Mouse (Mus musculus): Measurements from ENCODE around the gene Krtap2-4. TPM values are rescaled to one million over a fixed set of nuclear protein-coding genes. Genes with fewer than 3 reads are reported as not detected.
"Not testable (repeated sequence)": the region's sequence is repeated elsewhere in the genome, so short reads cannot be mapped to it uniquely, and the experiment has no call there.

Krtap2-4 gene
- polyA plus RNA-seq, 1 experiment from 2014 or later = not detected

DNA sequence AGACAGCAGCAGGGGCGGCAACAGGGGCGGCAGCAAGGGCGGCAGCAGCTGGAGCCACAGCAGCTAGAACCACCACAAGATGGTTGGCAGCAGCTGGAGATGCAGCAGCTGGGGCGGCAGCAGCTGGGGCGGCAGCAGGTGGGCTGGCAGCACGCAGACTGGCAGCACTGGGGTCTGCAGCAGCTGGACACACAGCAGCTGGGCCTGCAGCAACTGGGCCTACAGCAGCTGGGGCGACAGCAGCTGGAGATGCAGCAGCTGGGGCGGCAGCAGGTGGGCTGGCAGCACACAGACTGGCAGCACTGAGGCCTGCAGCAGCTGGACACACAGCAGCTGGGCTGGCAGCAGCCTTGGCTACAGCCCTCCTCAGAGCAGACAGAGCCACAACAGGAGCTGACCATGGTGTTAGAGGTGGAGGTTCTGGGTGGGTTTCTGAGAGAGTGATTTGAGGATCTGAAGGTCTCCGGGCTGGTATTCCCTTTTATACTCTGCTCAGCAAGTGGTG is 29.0 kb upstream of the Krtap2-4 start, which contains the start of gene Krtap4-7:
Krtap4-7 (minus strand) TSS at position 455 of the 505 bp plus-strand sequence.
- not testable (repeated sequence) for H3K9ac ChIP-seq (ENCODE audit: low read length); H3K36me3 ChIP-seq (ENCODE audit: control insufficient read depth, insufficient read depth, low read length); H3K9me3 ChIP-seq (ENCODE audit: control insufficient read depth, low read length); H3K4me2 ChIP-seq (ENCODE audit: low read depth, severe bottlenecking); DNase-seq (ENCODE audit: low spot score); H3K4me1 ChIP-seq (ENCODE audit: control insufficient read depth, insufficient read depth, low read length); H3K4me3 ChIP-seq (ENCODE audit: low read depth, low read length); H3K27ac ChIP-seq (replicated peaks; ENCODE audit: low read depth, low read length); H3K27me3 ChIP-seq (ENCODE audit: control insufficient read depth, insufficient read depth, low read length); ATAC-seq (ENCODE audit: insufficient number of reproducible peaks, low FRiP score, low TSS enrichment, low read depth)
- 83% methylated on average over 9 of the region's 9 CpGs for WGBS

DNA sequence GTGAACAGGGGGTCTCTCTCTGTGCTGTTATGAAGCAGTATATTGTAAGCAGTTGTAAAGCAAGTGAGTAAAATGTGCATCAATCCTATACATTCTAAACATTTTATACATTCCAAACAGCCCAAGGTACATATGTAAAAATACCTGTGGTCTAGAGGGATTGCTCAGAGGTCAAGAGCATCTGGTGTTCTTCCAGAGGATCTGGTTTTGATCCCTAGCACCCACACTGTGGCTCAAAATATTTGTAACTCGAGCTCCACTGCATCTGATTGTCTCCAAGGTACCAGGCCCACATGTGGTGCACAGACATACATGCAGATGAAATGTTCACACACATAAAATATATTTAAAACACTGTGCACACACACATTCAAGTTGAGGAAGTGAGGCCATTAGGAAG is 26.3 kb upstream of the Krtap2-4 start:
- no peaks in the 10 kb centered on the region for H3K9me3 ChIP-seq (ENCODE audit: control insufficient read depth, low read length)
- no peaks in the 10 kb centered on the region for H3K27me3 ChIP-seq (ENCODE audit: control insufficient read depth, insufficient read depth, low read length)
- H3K4me3 ChIP-seq (ENCODE audit: low read depth, low read length) = no peak overlapping the region
- H3K36me3 ChIP-seq (ENCODE audit: control insufficient read depth, insufficient read depth, low read length) = no peaks in the 10 kb centered on the region
- H3K27ac ChIP-seq (replicated peaks; ENCODE audit: low read depth, low read length) = no peak overlapping the region
- no peak overlapping the region for H3K9ac ChIP-seq (ENCODE audit: low read length)
- ATAC-seq (ENCODE audit: insufficient number of reproducible peaks, low FRiP score, low TSS enrichment, low read depth) (no peak), DNase-seq (ENCODE audit: low spot score) (no peak)
- H3K4me2 ChIP-seq (ENCODE audit: low read depth, severe bottlenecking) = no peak overlapping the region
- WGBS = 25% methylated on average over 1 of the region's 1 CpGs
- no peaks in the 10 kb centered on the region for H3K4me1 ChIP-seq (ENCODE audit: control insufficient read depth, insufficient read depth, low read length)

DNA sequence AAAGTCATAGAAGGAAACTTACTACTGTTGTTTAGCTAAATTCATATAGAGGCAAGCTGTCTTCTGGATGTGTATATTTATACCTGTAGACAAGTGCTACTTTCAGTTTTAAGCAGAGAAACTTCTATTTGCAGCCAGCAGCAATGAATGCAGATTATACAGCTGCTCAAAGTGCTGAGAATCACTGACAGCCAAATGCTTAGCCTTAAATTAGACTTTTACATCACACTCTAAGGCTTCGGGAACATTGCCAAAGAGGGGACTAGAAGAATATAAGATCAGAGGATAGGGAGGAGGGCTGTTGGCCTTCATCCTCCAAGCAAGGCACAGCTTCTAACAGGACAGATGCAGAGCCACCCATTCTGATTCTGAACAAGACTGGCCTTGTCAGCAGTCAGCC is 22.4 kb upstream of the Krtap2-4 start:
- no peaks in the 10 kb centered on the region for H3K4me1 ChIP-seq (ENCODE audit: control insufficient read depth, insufficient read depth, low read length)
- H3K27me3 ChIP-seq (ENCODE audit: control insufficient read depth, insufficient read depth, low read length) = no peaks in the 10 kb centered on the region
- H3K4me3 ChIP-seq (ENCODE audit: low read depth, low read length) = no peak overlapping the region
- 69% methylated on average over 1 of the region's 1 CpGs for WGBS
- H3K9me3 ChIP-seq (ENCODE audit: control insufficient read depth, low read length) = no peaks in the 10 kb centered on the region
- no peak overlapping the region for H3K27ac ChIP-seq (replicated peaks; ENCODE audit: low read depth, low read length)
- ATAC-seq (ENCODE audit: insufficient number of reproducible peaks, low FRiP score, low TSS enrichment, low read depth) = no peak
- no peak for DNase-seq (ENCODE audit: low spot score)
- H3K36me3 ChIP-seq (ENCODE audit: control insufficient read depth, insufficient read depth, low read length) = no peaks in the 10 kb centered on the region
- H3K4me2 ChIP-seq (ENCODE audit: low read depth, severe bottlenecking) = no peak overlapping the region
- no peak overlapping the region for H3K9ac ChIP-seq (ENCODE audit: low read length)

DNA sequence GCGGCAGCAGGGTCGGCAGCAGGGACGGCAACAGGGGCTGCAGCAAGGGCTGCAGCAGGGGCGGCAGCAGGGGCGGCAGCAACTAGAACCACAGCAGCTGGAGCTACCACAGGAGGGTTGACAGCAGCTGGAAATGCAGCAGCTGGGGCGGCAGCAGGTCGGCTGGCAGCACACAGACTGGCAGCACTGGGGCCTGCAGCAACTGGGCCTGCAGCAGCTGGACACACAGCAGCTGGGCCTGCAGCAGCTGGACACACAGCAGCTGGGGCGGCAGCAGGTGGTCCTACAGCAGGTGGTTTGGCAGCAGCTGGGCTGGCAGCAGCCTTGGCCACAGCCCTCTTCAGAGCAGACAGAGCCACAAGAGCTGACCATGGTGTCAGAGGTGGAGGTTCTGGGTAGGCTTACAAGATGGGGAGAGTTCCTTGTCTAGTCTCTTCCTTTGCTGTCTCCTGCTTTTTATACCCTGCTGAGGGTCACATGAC is 20.0 kb upstream of the Krtap2-4 start, which contains the start of gene Krtap4-2:
Krtap4-2 (minus strand) TSS at position 432 of the 482 bp plus-strand sequence.
- 34% methylated on average over 7 of the region's 8 CpGs for WGBS
- no peak within 1 kb of the TSS for H3K4me2 ChIP-seq (ENCODE audit: low read depth, severe bottlenecking)
- ATAC-seq (ENCODE audit: insufficient number of reproducible peaks, low FRiP score, low TSS enrichment, low read depth) (no peak), DNase-seq (ENCODE audit: low spot score) (peak; percentile 22)
- H3K36me3 ChIP-seq (ENCODE audit: control insufficient read depth, insufficient read depth, low read length) = no peaks in the 10 kb centered on the region
- no peaks in the 10 kb centered on the region for H3K9me3 ChIP-seq (ENCODE audit: control insufficient read depth, low read length)
- no peak within 1 kb of the TSS for H3K4me3 ChIP-seq (ENCODE audit: low read depth, low read length)
- no peaks in the 10 kb centered on the region for H3K4me1 ChIP-seq (ENCODE audit: control insufficient read depth, insufficient read depth, low read length)
- no peaks in the 10 kb centered on the region for H3K27me3 ChIP-seq (ENCODE audit: control insufficient read depth, insufficient read depth, low read length)
- H3K27ac ChIP-seq (replicated peaks; ENCODE audit: low read depth, low read length) = no peak within 1 kb of the TSS
- no peak within 1 kb of the TSS for H3K9ac ChIP-seq (ENCODE audit: low read length)

DNA sequence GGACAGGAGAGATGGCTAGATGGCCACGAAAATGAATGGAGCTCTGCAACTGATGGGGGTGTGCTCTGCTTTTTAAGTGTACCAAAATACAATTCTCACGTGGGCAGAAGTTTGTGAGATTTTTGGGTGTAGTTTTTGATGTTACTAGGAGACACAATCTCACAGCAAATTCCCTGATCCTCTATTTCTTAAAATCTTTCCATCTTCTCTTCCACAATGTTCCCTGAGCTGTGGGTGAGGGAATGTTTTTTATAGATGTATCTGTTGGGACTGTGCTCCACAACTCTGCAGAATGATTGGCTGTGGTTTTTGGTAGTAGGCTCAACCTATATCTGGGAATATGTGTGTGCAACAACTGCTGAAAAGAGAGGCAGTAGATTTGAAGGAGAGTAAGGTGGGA is 18.6 kb upstream of the Krtap2-4 start:
- Histone ChIP-seq H3K4me2 (ENCODE audit: low read depth, severe bottlenecking) (no peak overlapping the region), H3K4me1 (ENCODE audit: control insufficient read depth, insufficient read depth, low read length) (no peaks in the 10 kb centered on the region), H3K9me3 (ENCODE audit: control insufficient read depth, low read length) (no peaks in the 10 kb centered on the region), H3K9ac (ENCODE audit: low read length) (no peak overlapping the region), H3K27ac (replicated peaks; ENCODE audit: low read depth, low read length) (no peak overlapping the region), H3K4me3 (ENCODE audit: low read depth, low read length) (no peak overlapping the region), H3K36me3 (ENCODE audit: control insufficient read depth, insufficient read depth, low read length) (no peaks in the 10 kb centered on the region), H3K27me3 (ENCODE audit: control insufficient read depth, insufficient read depth, low read length) (no peaks in the 10 kb centered on the region)
- WGBS = 74% methylated on average over 2 of the region's 2 CpGs
- DNase-seq (ENCODE audit: low spot score) (no peak), ATAC-seq (ENCODE audit: insufficient number of reproducible peaks, low FRiP score, low TSS enrichment, low read depth) (no peak)

DNA sequence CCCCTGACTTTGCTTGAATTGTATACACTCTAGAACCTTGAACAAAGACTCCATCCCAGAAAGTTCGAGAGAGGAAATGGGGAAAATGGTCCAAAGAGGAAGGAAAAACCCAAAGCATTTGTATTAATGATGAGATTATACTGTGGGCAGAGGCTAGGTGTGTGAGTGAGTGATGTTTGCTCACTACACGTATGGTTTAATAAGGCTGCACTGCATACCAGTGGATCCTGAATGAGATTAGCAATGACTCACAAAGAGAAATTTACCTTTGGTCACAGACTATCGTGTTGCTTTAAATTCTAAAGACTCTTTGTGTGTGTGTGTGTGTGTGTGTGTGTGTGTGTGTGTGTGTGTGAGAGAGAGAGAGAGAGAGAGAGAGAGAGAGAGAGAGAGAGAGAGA is 16.2 kb upstream of the Krtap2-4 start:
- H3K4me2 ChIP-seq (ENCODE audit: low read depth, severe bottlenecking) = no peak overlapping the region
- ATAC-seq (ENCODE audit: insufficient number of reproducible peaks, low FRiP score, low TSS enrichment, low read depth) (no peak), DNase-seq (ENCODE audit: low spot score) (no peak)
- H3K27ac ChIP-seq (replicated peaks; ENCODE audit: low read depth, low read length) = no peak overlapping the region
- no peaks in the 10 kb centered on the region for H3K4me1 ChIP-seq (ENCODE audit: control insufficient read depth, insufficient read depth, low read length)
- H3K27me3 ChIP-seq (ENCODE audit: control insufficient read depth, insufficient read depth, low read length) = no peaks in the 10 kb centered on the region
- H3K4me3 ChIP-seq (ENCODE audit: low read depth, low read length) = no peak overlapping the region
- no peaks in the 10 kb centered on the region for H3K9me3 ChIP-seq (ENCODE audit: control insufficient read depth, low read length)
- no peak overlapping the region for H3K9ac ChIP-seq (ENCODE audit: low read length)
- H3K36me3 ChIP-seq (ENCODE audit: control insufficient read depth, insufficient read depth, low read length) = no peaks in the 10 kb centered on the region
- WGBS = 82% methylated on average over 3 of the region's 3 CpGs

DNA sequence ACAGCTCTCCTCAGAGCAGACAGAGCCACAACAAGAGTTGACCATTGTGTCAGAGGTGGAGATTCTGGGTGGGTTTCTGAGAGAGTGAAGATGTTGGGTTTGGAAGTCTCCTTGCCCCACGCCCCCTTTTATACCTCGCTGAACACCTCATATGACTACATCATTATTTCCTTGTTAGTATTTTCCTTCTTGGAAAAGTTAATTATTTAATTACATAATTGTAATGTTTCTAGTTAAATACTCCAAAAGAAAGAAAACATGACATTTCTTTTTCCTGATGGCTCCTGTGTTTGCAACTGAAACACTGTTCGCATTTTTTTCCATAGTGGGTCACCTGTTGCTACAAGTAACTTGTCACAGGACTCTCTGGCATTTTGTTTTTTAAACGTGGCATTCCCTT is 13.5 kb upstream of the Krtap2-4 start, which contains the start of gene Krtap4-1:
Krtap4-1 (minus strand) TSS at position 101 of the 400 bp plus-strand sequence.
- Histone ChIP-seq H3K27me3 (ENCODE audit: control insufficient read depth, insufficient read depth, low read length) (no peaks in the 10 kb centered on the region), H3K4me2 (ENCODE audit: low read depth, severe bottlenecking) (no peak within 1 kb of the TSS), H3K9me3 (ENCODE audit: control insufficient read depth, low read length) (no peaks in the 10 kb centered on the region), H3K9ac (ENCODE audit: low read length) (no peak within 1 kb of the TSS), H3K4me3 (ENCODE audit: low read depth, low read length) (no peak within 1 kb of the TSS), H3K36me3 (ENCODE audit: control insufficient read depth, insufficient read depth, low read length) (no peaks in the 10 kb centered on the region), H3K4me1 (ENCODE audit: control insufficient read depth, insufficient read depth, low read length) (no peaks in the 10 kb centered on the region), H3K27ac (replicated peaks; ENCODE audit: low read depth, low read length) (no peak within 1 kb of the TSS)
- no peak for ATAC-seq (ENCODE audit: insufficient number of reproducible peaks, low FRiP score, low TSS enrichment, low read depth)
- WGBS = 78% methylated on average over 4 of the region's 4 CpGs
- DNase-seq (ENCODE audit: low spot score) = no peak

DNA sequence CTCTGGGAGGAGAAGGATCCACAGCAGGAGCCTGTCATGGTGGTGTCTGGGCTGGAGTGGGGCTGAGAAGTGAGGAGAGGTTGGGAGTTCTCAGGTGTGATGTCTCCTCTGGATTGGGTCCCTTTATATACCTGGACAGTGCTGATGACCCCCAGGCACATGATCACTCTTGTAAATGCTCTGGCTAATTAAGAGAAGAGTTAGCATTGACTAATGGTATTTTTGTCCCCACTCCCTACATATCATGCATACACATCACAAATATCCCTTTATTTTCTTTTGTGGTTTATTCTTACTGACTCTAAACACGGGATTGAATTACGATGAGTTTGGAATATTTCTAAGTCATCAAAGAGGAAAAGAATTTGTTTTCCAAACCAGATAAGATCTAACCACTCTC is 5.7 kb upstream of the Krtap2-4 start, which contains the start of gene Gm11562:
Gm11562 (minus strand) TSS at position 101 of the 400 bp plus-strand sequence.
- Histone ChIP-seq H3K27me3 (ENCODE audit: control insufficient read depth, insufficient read depth, low read length) (no peaks in the 10 kb centered on the region), H3K4me2 (ENCODE audit: low read depth, severe bottlenecking) (no peak within 1 kb of the TSS), H3K4me1 (ENCODE audit: control insufficient read depth, insufficient read depth, low read length) (no peaks in the 10 kb centered on the region), H3K27ac (replicated peaks; ENCODE audit: low read depth, low read length) (no peak within 1 kb of the TSS), H3K36me3 (ENCODE audit: control insufficient read depth, insufficient read depth, low read length) (no peaks in the 10 kb centered on the region), H3K9ac (ENCODE audit: low read length) (no peak within 1 kb of the TSS), H3K4me3 (ENCODE audit: low read depth, low read length) (no peak within 1 kb of the TSS), H3K9me3 (ENCODE audit: control insufficient read depth, low read length) (no peaks in the 10 kb centered on the region)
- WGBS = 85% methylated on average over 2 of the region's 2 CpGs
- no peak for DNase-seq (ENCODE audit: low spot score)
- no peak for ATAC-seq (ENCODE audit: insufficient number of reproducible peaks, low FRiP score, low TSS enrichment, low read depth)

DNA sequence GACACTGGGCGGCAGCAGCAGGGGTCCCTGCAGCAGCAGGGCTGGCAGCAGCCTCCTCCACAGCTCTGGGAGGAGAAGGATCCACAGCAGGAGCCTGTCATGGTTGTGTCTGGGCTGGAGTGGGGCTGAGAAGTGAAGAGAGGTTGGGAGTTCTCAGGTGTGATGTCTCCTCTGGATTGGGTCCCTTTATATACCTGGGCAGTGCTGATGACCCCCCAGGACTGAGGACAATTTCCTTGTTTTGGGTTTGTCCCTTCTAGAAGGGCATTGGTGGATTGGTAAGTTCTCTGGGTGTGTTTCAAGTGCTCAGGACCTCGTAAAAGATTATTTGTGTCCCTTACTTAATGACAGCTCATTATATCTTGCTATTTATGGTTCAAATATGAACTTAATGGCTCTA is 4.6 kb downstream of the Krtap2-4 start, which contains the start of gene Gm11937:
Gm11937 (minus strand) TSS at position 101 of the 400 bp plus-strand sequence.
- ATAC-seq (ENCODE audit: insufficient number of reproducible peaks, low FRiP score, low TSS enrichment, low read depth); H3K9ac ChIP-seq (ENCODE audit: low read length); H3K4me3 ChIP-seq (ENCODE audit: low read depth, low read length); H3K27me3 ChIP-seq (ENCODE audit: control insufficient read depth, insufficient read depth, low read length); H3K4me2 ChIP-seq (ENCODE audit: low read depth, severe bottlenecking); DNase-seq (ENCODE audit: low spot score); H3K36me3 ChIP-seq (ENCODE audit: control insufficient read depth, insufficient read depth, low read length); H3K4me1 ChIP-seq (ENCODE audit: control insufficient read depth, insufficient read depth, low read length); H3K9me3 ChIP-seq (ENCODE audit: control insufficient read depth, low read length); H3K27ac ChIP-seq (replicated peaks; ENCODE audit: low read depth, low read length): not testable (repeated sequence)
- WGBS = 54% methylated on average over 1 of the region's 2 CpGs
